Mouse (Mus musculus) central nervous system, embryonic 11.5 days (tissue): ENCODE results near the gene 1700123L14Rik. TPM values are rescaled to one million over a fixed set of nuclear protein-coding genes. Genes with fewer than 3 reads are reported as not detected.

Experiments used
- polyA plus RNA-seq: library from polyadenylated mRNA; depleted of rRNA; stranded (reverse); fragments of >200 nt; gene quantifications from 2 replicates; pipeline ENCODE4 v1.2.3, GENCODE M21; 2012; rRNA removed

1700123L14Rik gene
- not detected in 2 replicates for polyA plus RNA-seq

DNA sequence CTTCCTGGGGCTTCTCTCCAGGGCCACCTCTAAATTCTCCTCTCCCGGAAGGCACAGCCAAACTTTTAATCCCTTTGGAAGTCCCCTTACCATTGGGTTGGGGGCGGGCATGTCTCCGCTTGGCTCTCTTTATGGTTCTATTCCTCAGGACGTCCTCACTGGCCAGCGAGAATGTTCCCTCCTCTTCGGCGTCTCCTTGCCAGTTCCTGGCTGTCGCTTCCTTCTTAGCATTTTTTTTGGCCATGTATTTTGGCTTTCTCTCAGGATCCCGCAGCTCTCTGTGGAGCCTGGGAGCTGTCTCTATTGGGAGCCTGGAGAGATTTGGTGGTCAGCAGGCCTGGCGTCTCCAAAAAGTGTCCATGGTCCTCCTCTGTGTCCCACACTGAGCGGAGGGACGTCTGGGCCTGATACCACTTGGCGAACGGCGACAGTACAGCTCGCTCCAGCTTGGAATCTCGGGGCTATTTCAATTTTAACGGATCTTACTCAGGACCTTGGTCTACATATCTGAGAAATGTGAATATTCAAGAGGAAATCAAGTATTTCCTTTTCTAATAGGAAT lies at the start of gene 1700123L14Rik:
1700123L14Rik (minus strand) TSS at position 426 of the 562 bp plus-strand sequence.

Other genes starting within 250 kb of the 1700123L14Rik start
- 0.22 and 0.37 TPM in 2 replicates for gene Fam19a1, start 53.1 kb downstream of the 1700123L14Rik start, polyA plus RNA-seq